Mouse (Mus musculus) limb, embryonic 11.5 days (tissue): ENCODE measurements around the gene Vmn2r10. TPM values are rescaled to one million over a fixed set of nuclear protein-coding genes. Genes with fewer than 3 reads are reported as not detected.
"Not testable (repeated sequence)": the region's sequence is repeated elsewhere in the genome, so short reads cannot be mapped to it uniquely, and the experiment has no call there.

Experiments
- ATAC-seq: fragments of 200-750 bp; cut with Nextera tagmentation; 2 replicates; pipeline ENCODE4 v1.8.0; 2017; ENCODE audit warnings: low read depth; ENCODE audit not compliant: insufficient number of reproducible peaks, low FRiP score, low TSS enrichment
- DNase-seq: peaks from one replicate; pipeline ENCODE4 v3.0.0-alpha.2; 2015; ENCODE audit warnings: low spot score
- H3K27ac ChIP-seq: fragments of 300-500 bp; sonication (generic); replicated peaks from 2 replicates; pipeline ENCODE4 v1.5.1; 2014; ENCODE audit warnings: low read depth, mild to moderate bottlenecking, low read length
- H3K27me3 ChIP-seq: fragments of 300-500 bp; sonication (generic); 2 replicates; pipeline ENCODE4 v1.6.1; 2014; ENCODE audit warnings: mild to moderate bottlenecking, low read length, mixed read lengths; ENCODE audit not compliant: control insufficient read depth, insufficient read depth
- H3K36me3 ChIP-seq: fragments of 300-500 bp; sonication (generic); 2 replicates; pipeline ENCODE4 v1.6.1; 2014; ENCODE audit warnings: mild to moderate bottlenecking, low read length, moderate library complexity, mixed read lengths; ENCODE audit not compliant: control insufficient read depth, insufficient read depth
- H3K4me1 ChIP-seq: fragments of 300-500 bp; sonication (generic); 2 replicates; pipeline ENCODE4 v1.6.1; 2014; ENCODE audit warnings: low read length, mixed read lengths; ENCODE audit not compliant: control insufficient read depth, insufficient read depth
- H3K4me2 ChIP-seq: fragments of 300-500 bp; sonication (generic); 2 replicates; pipeline ENCODE4 v1.6.1; 2014; ENCODE audit warnings: low read depth, mild to moderate bottlenecking, moderate library complexity; ENCODE audit not compliant: severe bottlenecking
- H3K4me3 ChIP-seq: fragments of 300-500 bp; sonication (generic); 2 replicates; pipeline ENCODE4 v1.5.1; 2014; ENCODE audit warnings: low read depth, low read length
- H3K9ac ChIP-seq: fragments of 300-500 bp; sonication (generic); 2 replicates; pipeline ENCODE4 v1.6.1; 2014; ENCODE audit warnings: mild to moderate bottlenecking, low read length
- H3K9me3 ChIP-seq: fragments of 300-500 bp; sonication (generic); 2 replicates; pipeline ENCODE4 v1.6.1; 2016; ENCODE audit warnings: low read length; ENCODE audit not compliant: control insufficient read depth
- WGBS: fragments of 180-500 bp; shearing (Covaris S2); extraction: QIAGEN DNeasy Blood & Tissue Kit; methylation state at CpG from one replicate; pipeline ENCODE4 v1.1.7; 2014; 5-methylcytosine and 5-hydroxymethylcytosine counted together
- polyA plus RNA-seq: library from polyadenylated mRNA; unstranded; fragments of >200 nt; fragmentation: Nextera tagmentation; extraction: Ambion mirVana; gene quantifications from 2 replicates; pipeline ENCODE4 v1.2.1, GENCODE M21; 2014

The Vmn2r10 gene
- polyA plus RNA-seq = not detected in 2 replicates

- H3K4me1 ChIP-seq, DNase-seq, H3K9ac ChIP-seq, H3K27me3 ChIP-seq, H3K9me3 ChIP-seq, H3K4me3 ChIP-seq, H3K4me2 ChIP-seq, H3K27ac ChIP-seq, H3K36me3 ChIP-seq, ATAC-seq: not testable (repeated sequence)
These were observed at the start of gene Vmn2r10 for GRCm38 (mm10) chr5:109006427-109006826. Vmn2r10 (minus strand) TSS chr5:109006527.

GRCm38 (mm10) chr5:109055286-109055685 is 49.0 kb upstream of the Vmn2r10 start:
- H3K9ac ChIP-seq = no peak overlapping the region
- no peak for ATAC-seq

GRCm38 (mm10) chr5:109032591-109032990 is 26.3 kb upstream of the Vmn2r10 start:
- ATAC-seq (no peak), DNase-seq (no peak)
- Histone ChIP-seq H3K36me3 (no peaks in the 10 kb centered on the region), H3K27ac (no peak overlapping the region), H3K4me2 (no peak overlapping the region), H3K9ac (no peak overlapping the region), H3K4me1 (no peaks in the 10 kb centered on the region), H3K4me3 (no peak overlapping the region), H3K27me3 (no peaks in the 10 kb centered on the region), H3K9me3 (no peaks in the 10 kb centered on the region; the same call in 1 of the 2 replicates)

More at GRCm38 (mm10) chr5:109055286-109055685, 49.0 kb upstream of the Vmn2r10 start:
- Histone ChIP-seq H3K36me3 (no peaks in the 10 kb centered on the region), H3K4me1 (no peaks in the 10 kb centered on the region), H3K27me3 (no peaks in the 10 kb centered on the region), H3K9me3 (no peaks in the 10 kb centered on the region), H3K4me3 (no peak overlapping the region), H3K27ac (no peak overlapping the region), H3K4me2 (no peak overlapping the region)
- WGBS = 78% methylated on average over 1 of the region's 1 CpGs
- DNase-seq = no peak

- 77% methylated on average over 3 of the region's 3 CpGs for WGBS
- no peak overlapping the region for H3K27ac ChIP-seq
- ATAC-seq = no peak
These were observed 17.4 kb downstream of the Vmn2r10 start for GRCm38 (mm10) chr5:108988924-108989323.

More at GRCm38 (mm10) chr5:108988924-108989323, 17.4 kb downstream of the Vmn2r10 start:
- Histone ChIP-seq H3K27me3 (no peaks in the 10 kb centered on the region), H3K36me3 (no peaks in the 10 kb centered on the region), H3K4me2 (no peak overlapping the region), H3K9ac (no peak overlapping the region), H3K9me3 (peaks cover 7% of the 10 kb centered on the region), H3K4me3 (no peak overlapping the region), H3K4me1 (no peaks in the 10 kb centered on the region)
- no peak for DNase-seq

Other genes starting within 250 kb of the Vmn2r10 start
- 0.21 and 0.65 TPM in 2 replicates for gene Rnf212, start 231.5 kb downstream of the Vmn2r10 start, polyA plus RNA-seq
- gene Tmed11, start 211.2 kb downstream of the Vmn2r10 start, polyA plus RNA-seq = not detected in 2 replicates
- gene Vmn2r8, start 197.7 kb downstream of the Vmn2r10 start, polyA plus RNA-seq = not detected in 2 replicates
- not detected in 2 replicates for gene Vmn2r9, start 153.9 kb downstream of the Vmn2r10 start, polyA plus RNA-seq
- gene Vmn2r11, start 53.0 kb upstream of the Vmn2r10 start, polyA plus RNA-seq = not detected in 2 replicates
- not detected in 2 replicates for gene Vmn2r12, start 91.4 kb upstream of the Vmn2r10 start, polyA plus RNA-seq
- not detected in 2 replicates for gene Vmn2r13, start 185.7 kb upstream of the Vmn2r10 start, polyA plus RNA-seq
- gene Vmn2r14, start 218.2 kb upstream of the Vmn2r10 start, polyA plus RNA-seq = not detected in 2 replicates